Mouse (Mus musculus) hindbrain, embryonic 16.5 days (tissue): ENCODE results near the gene Atp8b3. TPM values are rescaled to one million over a fixed set of nuclear protein-coding genes. Genes with fewer than 3 reads are reported as not detected.

Experiments
- ATAC-seq: fragments of 200-750 bp; cut with Nextera tagmentation; 2 replicates; pipeline ENCODE4 v1.8.0; 2017; ENCODE audit warnings: moderate TSS enrichment, moderate library complexity
- H3K27ac ChIP-seq: fragments of 300-500 bp; sonication (generic); 2 replicates; pipeline ENCODE4 v1.5.1; 2014; ENCODE audit warnings: low read depth, mild to moderate bottlenecking, control low read depth, low read length, moderate library complexity
- H3K27me3 ChIP-seq: fragments of 300-500 bp; sonication (generic); replicated peaks from 2 replicates; pipeline ENCODE4 v1.6.1; 2014; ENCODE audit warnings: low read length; ENCODE audit not compliant: control insufficient read depth, insufficient read depth
- H3K36me3 ChIP-seq: fragments of 300-500 bp; sonication (generic); 2 replicates; pipeline ENCODE4 v1.6.1; 2014; ENCODE audit warnings: mild to moderate bottlenecking, low read length, moderate library complexity, mixed read lengths; ENCODE audit not compliant: control insufficient read depth, insufficient read depth
- H3K4me1 ChIP-seq: fragments of 300-500 bp; sonication (generic); 2 replicates; pipeline ENCODE4 v1.6.1; 2014; ENCODE audit warnings: low read depth, low read length; ENCODE audit not compliant: control insufficient read depth, insufficient read depth
- H3K4me2 ChIP-seq: fragments of 300-500 bp; sonication (generic); 2 replicates; pipeline ENCODE4 v1.6.1; 2014; ENCODE audit warnings: mild to moderate bottlenecking, low read length, control low read depth, moderate library complexity
- H3K4me3 ChIP-seq: fragments of 300-500 bp; sonication (generic); 2 replicates; pipeline ENCODE4 v1.5.1; 2014; ENCODE audit warnings: mild to moderate bottlenecking, low read length, control low read depth, moderate library complexity
- H3K9ac ChIP-seq: fragments of 300-500 bp; sonication (generic); 2 replicates; pipeline ENCODE4 v1.6.1; 2014; ENCODE audit warnings: low read depth, mild to moderate bottlenecking, control low read depth, low read length, moderate library complexity
- H3K9me3 ChIP-seq: fragments of 300-500 bp; sonication (generic); 2 replicates; pipeline ENCODE4 v1.6.1; 2014; ENCODE audit warnings: mild to moderate bottlenecking, low read length, moderate library complexity; ENCODE audit not compliant: control insufficient read depth
- WGBS: fragments of 180-500 bp; shearing (Covaris S2); extraction: QIAGEN DNeasy Blood & Tissue Kit; methylation state at CpG from one replicate; pipeline ENCODE4 v1.1.7; 2014; 5-methylcytosine and 5-hydroxymethylcytosine counted together
- polyA plus RNA-seq: library from polyadenylated mRNA; unstranded; fragments of >200 nt; fragmentation: Nextera tagmentation; extraction: Ambion mirVana; gene quantifications from 2 replicates; pipeline ENCODE4 v1.2.1, GENCODE M21; 2015

Gene Atp8b3
- 1.5 and 1.6 TPM in 2 replicates for polyA plus RNA-seq

DNA sequence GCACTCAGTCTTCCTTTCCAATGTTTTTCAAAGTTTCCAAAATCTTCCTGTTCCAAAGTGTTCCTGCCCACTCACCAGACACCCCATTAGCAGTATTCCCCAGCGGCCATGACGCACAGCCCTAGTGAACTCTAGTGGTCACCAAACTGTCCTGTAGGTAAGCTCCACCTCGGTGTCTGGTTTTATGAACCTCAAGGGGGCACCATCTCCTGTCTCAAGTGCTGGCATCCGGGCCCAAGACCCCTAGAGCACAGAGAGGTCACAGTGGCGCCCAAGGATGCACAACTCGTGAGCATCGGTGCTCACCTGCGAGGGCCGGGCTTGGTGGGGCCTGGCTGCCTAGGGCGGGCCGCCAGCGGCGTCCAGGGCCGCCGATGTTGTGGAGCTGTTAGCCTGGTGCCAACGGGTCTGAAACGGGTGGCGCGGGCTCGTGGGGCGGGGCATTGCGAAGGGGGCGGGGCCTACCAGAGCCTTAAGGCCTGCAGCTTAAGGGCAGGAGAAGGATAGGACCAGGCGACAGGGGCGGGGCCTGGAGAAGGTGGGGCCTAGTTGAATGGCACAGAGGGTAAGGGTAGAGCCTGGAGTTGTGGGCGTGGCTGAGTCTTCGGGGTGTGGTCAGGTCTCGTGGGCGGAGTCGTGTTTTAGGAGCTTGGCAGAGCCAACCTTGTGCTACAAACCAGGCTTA is at the start of gene Atp8b3:
Gene Atp8b3, minus strand, starts transcription at position 415 of the 685 bp plus-strand sequence.
- Histone ChIP-seq H3K27me3 (peaks cover 23% of the 10 kb centered on the region), H3K27ac (no peak within 1 kb of the TSS), H3K4me2 (peak within 1 kb of the TSS; percentile 44), H3K36me3 (peaks cover 22% of the 10 kb centered on the region), H3K4me3 (peak within 1 kb of the TSS; percentile 20; the same call in 1 of the 2 replicates), H3K9me3 (no peaks in the 10 kb centered on the region), H3K9ac (no peak within 1 kb of the TSS), H3K4me1 (peaks cover 2% of the 10 kb centered on the region; the same call in 1 of the 2 replicates)
- 2% methylated on average over 30 of the region's 30 CpGs for WGBS
- ATAC-seq = no peak

DNA sequence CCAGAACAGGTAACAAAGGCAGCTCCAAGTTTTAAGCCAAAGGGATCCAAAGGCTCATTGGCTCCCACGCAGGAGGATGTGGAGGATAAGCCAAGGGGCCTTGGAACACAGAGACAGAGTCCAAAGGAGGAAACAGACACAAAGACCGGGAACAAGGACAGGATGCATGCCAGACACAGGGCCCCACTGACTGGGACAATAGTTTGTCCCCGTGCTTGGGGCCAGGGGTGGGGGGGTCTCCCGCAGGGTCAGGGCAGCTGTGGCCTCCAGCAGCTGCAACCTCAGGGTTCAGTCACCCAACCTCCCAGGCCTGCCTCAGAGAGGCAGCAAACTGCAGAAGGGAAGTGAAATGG is 48.4 kb upstream of the Atp8b3 start:
- H3K27ac ChIP-seq = no peak overlapping the region
- H3K4me2 ChIP-seq = no peak overlapping the region
- peaks cover 5% of the 10 kb centered on the region for H3K36me3 ChIP-seq
- peaks cover 21% of the 10 kb centered on the region for H3K4me1 ChIP-seq
- no peak overlapping the region for H3K9ac ChIP-seq
- no peaks in the 10 kb centered on the region for H3K9me3 ChIP-seq
- WGBS = 33% methylated on average over 4 of the region's 4 CpGs
- H3K4me3 ChIP-seq = no peak overlapping the region
- no peaks in the 10 kb centered on the region for H3K27me3 ChIP-seq
- ATAC-seq = no peak

DNA sequence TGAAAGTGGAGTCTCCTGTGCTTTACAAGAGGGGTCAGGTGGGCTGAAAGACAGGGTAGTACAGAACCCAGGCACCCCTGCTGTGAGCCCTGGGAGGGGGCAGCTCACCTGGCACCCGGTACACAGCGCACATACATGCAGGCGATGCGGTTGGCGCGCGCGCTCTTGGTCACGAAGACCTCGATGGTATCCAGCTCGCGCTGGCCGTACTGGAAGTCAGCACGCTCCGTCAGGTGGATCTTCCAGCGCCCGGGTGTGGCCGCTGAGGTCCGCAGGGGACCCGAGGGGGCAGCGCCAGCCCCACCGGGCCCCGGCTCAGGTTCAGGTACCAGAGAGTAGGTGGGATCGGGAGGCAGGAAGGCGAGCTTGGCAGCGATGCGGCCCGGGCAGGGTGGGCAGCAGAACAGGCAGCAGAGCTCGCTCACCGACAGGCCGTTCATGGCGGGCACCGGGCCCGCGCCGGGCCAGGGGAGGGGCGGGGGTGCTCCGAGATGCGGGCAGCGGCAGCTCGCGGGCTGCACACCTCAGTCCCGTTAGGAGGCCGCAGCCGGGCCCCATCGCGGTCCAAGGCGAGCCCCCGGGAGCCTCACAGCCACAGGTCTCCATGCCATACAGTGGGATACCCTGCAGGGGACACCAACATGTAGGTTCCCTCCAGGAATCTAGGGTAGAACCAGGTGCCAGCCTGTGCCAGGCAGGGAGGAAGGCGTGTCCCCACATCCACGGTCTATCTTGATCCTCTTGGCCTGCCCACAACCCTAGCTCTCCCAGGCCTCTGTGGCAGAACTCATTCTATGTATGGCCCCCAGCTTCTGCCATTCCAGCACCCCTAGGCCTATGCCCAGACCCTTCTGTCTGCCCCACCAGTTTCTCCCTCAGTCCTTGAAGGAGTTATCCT is 47.7 kb upstream of the Atp8b3 start:
- Histone ChIP-seq H3K9me3 (no peaks in the 10 kb centered on the region), H3K4me3 (no peak overlapping the region), H3K27me3 (no peaks in the 10 kb centered on the region), H3K9ac (no peak overlapping the region), H3K4me2 (no peak overlapping the region), H3K36me3 (peaks cover 8% of the 10 kb centered on the region), H3K27ac (peak overlapping the region; percentile 39; the same call in 1 of the 2 replicates), H3K4me1 (peaks cover 21% of the 10 kb centered on the region)
- ATAC-seq = no peak
- WGBS = 95% methylated on average over 44 of the region's 51 CpGs

DNA sequence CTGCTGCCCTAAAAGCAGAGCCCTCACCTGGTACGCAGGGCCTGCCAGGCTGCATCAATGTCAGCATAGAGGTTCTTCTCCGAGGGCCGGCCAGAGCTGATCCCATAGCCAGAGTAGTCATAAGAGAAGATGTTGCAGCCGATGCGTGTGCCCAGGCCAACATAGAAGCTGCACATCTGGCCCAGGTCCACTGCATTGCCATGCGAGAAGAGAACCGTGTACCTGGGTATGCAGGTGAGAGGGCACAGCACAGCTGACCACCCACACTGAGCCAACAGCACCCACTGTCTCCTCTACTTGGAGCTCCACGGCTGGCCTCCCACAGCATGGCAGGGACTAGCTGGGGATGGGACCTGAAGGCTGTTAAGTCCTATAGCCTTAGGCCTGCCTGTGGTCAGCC is 46.7 kb upstream of the Atp8b3 start:
- Histone ChIP-seq H3K9me3 (no peaks in the 10 kb centered on the region), H3K4me1 (peaks cover 21% of the 10 kb centered on the region), H3K27me3 (no peaks in the 10 kb centered on the region), H3K27ac (no peak overlapping the region), H3K36me3 (peaks cover 8% of the 10 kb centered on the region), H3K4me2 (no peak overlapping the region), H3K4me3 (no peak overlapping the region), H3K9ac (no peak overlapping the region; the same call in 1 of the 2 replicates)
- WGBS = 96% methylated on average over 8 of the region's 8 CpGs
- ATAC-seq = no peak

DNA sequence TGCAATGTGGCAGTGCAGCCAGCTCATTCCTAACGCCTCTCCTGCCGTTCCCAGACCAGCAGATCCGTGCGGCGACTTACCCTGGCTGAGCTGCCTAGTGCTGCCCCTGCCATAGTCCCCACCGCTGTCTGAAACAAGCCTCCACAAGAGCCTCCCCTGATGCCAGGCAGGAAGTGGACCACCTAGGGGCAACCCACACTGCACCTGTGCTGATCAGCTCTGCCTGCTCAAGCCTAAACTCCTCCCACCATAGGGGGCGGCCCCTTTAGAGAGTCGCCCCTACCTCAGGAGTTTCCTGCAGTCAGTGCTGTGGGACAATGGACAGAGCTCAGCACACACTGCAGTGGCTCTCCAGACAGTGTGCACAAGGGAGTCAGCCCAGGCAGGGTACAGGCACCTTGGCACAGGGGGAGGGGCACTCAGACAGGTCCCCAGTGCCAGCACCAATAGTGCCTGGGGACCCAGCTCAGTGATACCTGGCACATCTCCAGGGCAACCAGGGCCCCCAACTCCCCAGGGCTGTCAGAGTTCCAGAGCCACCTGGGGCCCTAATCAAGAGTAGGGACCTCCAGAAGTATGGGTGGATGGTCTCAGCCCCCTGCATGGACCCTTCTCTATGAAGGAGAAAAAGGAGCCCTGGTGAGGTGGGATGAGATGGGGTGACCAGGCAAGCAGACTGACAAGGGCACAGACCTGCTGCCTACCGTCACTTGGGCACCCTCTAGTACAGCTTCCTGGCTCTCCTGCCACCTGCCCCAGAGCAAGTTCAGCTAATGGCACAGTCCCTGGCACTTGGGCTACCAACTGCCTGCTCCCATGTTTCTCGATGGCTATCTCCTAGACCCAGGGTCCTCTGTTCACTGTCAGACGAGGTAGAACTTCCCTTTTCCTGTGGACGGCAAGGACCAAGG is 46.0 kb upstream of the Atp8b3 start:
- Histone ChIP-seq H3K9ac (no peak overlapping the region), H3K27ac (no peak overlapping the region), H3K27me3 (no peaks in the 10 kb centered on the region), H3K9me3 (no peaks in the 10 kb centered on the region), H3K4me1 (peaks cover 21% of the 10 kb centered on the region), H3K36me3 (peaks cover 8% of the 10 kb centered on the region), H3K4me3 (no peak overlapping the region), H3K4me2 (no peak overlapping the region)
- 71% methylated on average over 12 of the region's 12 CpGs for WGBS
- ATAC-seq = no peak

DNA sequence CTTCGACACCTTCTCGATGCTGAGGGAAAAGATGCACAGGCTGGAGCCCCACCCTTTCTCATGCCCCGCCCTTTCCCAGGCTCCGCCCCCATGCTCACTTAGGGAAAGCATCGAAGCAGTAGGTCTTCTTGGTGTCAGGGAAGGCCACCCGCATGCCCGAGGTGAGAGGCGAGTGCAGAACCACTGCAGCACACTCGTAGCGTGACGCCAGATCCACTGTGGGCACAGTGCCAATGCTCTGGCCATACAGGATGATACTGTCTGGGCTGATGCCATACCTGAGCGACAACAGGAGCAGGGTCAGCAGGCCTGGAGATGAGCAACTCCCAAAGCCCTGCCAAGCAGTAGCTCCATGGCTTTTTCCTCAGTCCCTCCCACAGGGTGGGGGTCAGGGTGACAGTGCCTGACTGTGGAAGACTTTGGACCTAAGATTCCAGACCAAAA is 45.1 kb upstream of the Atp8b3 start:
- Histone ChIP-seq H3K27me3 (no peaks in the 10 kb centered on the region), H3K27ac (no peak overlapping the region), H3K9ac (no peak overlapping the region), H3K4me1 (peaks cover 15% of the 10 kb centered on the region), H3K4me2 (no peak overlapping the region), H3K4me3 (no peak overlapping the region), H3K9me3 (no peaks in the 10 kb centered on the region), H3K36me3 (peaks cover 8% of the 10 kb centered on the region)
- ATAC-seq = no peak
- 63% methylated on average over 12 of the region's 12 CpGs for whole genome bisulfite sequencing

DNA sequence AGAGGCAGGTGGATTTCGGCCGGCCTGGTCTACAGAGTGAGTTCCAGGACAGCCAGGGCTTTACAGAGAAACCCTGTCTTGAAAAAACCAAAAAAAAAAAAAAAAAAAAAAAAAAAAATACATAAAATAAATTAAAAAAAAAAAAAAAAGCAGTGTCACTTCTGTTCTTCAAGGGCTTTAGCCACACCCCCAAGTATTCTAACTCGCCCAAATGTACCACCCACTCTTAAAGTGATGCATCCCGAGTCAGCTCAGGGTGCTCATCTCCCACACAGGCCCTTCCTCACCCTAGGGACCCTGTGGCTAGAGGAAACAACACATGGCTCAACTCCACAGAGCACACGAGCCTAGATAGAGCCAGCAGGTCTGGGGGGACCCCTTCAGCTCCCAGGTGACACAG is 44.1 kb upstream of the Atp8b3 start:
- 86% methylated on average over 5 of the region's 5 CpGs for WGBS
- Histone ChIP-seq H3K36me3 (peaks cover 8% of the 10 kb centered on the region), H3K4me2 (no peak overlapping the region), H3K4me1 (peaks cover 15% of the 10 kb centered on the region), H3K27me3 (no peaks in the 10 kb centered on the region), H3K9me3 (no peaks in the 10 kb centered on the region), H3K27ac (no peak overlapping the region), H3K4me3 (no peak overlapping the region), H3K9ac (no peak overlapping the region)
- ATAC-seq = no peak

DNA sequence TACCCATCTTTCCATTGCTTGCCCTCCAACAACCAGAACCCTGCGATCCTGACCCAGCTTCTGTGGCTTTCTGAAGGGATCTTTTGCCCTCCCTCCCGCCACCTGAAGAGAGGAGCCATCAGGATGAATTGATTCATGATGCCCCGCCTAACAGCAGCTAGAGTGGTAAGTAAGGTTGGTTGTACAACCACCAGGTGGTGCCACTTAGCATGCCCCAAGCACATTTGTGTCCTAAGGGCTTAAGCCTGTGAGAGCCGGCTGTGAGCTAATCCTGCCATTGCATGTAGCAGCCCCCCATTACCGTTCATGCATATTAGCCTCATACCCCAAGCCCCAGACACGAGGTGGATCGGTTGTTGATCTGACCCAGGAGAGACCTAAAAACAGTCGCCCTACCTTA is 40.0 kb upstream of the Atp8b3 start:
- Histone ChIP-seq H3K4me3 (no peak overlapping the region; the same call in 1 of the 2 replicates), H3K4me2 (peak overlapping the region; percentile 94; the same call in 1 of the 2 replicates), H3K4me1 (peaks cover 30% of the 10 kb centered on the region)

More for the DNA sequence above, 40.0 kb upstream of the Atp8b3 start:
- H3K9me3 ChIP-seq = no peaks in the 10 kb centered on the region
- 6% methylated on average over 8 of the region's 8 CpGs for WGBS
- no peak for ATAC-seq
- no peak overlapping the region for H3K9ac ChIP-seq
- peaks cover 8% of the 10 kb centered on the region for H3K36me3 ChIP-seq
- H3K27me3 ChIP-seq = no peaks in the 10 kb centered on the region
- H3K27ac ChIP-seq = no peak overlapping the region
